Mouse (Mus musculus) embryonic facial prominence, embryonic 14.5 days (tissue): ENCODE data around the gene Rrp7a. TPM values are rescaled to one million over a fixed set of nuclear protein-coding genes. Genes with fewer than 3 reads are reported as not detected.

Source experiments
- ATAC-seq: fragments of 200-750 bp; cut with Nextera tagmentation; 2 replicates; pipeline ENCODE4 v1.8.0; 2017; ENCODE audit warnings: low read depth, moderate number of reproducible peaks, moderate TSS enrichment
- DNase-seq: peaks from one replicate; pipeline ENCODE4 v3.0.0-alpha.2; 2015; ENCODE audit warnings: low spot score
- H3K27ac ChIP-seq: fragments of 300-500 bp; sonication (generic); replicated peaks from 2 replicates; pipeline ENCODE4 v1.5.1; 2014; ENCODE audit warnings: low read depth, mild to moderate bottlenecking, low read length, moderate library complexity
- H3K27me3 ChIP-seq: fragments of 300-500 bp; sonication (generic); replicated peaks from 2 replicates; pipeline ENCODE4 v1.6.1; 2014; ENCODE audit warnings: low read length; ENCODE audit not compliant: control insufficient read depth, insufficient read depth
- H3K36me3 ChIP-seq: fragments of 300-500 bp; sonication (generic); 2 replicates; pipeline ENCODE4 v1.6.1; 2014; ENCODE audit warnings: low read length, mixed read lengths; ENCODE audit not compliant: control insufficient read depth, insufficient read depth
- H3K4me1 ChIP-seq: fragments of 300-500 bp; sonication (generic); 2 replicates; pipeline ENCODE4 v1.6.1; 2014; ENCODE audit warnings: antibody characterized with exemption, low read length; ENCODE audit not compliant: control insufficient read depth, insufficient read depth
- H3K4me2 ChIP-seq: fragments of 300-500 bp; sonication (generic); 2 replicates; pipeline ENCODE4 v1.6.1; 2014; ENCODE audit warnings: low read depth, mild to moderate bottlenecking, low read length, moderate library complexity, mixed read lengths
- H3K4me3 ChIP-seq: fragments of 300-500 bp; sonication (generic); 2 replicates; pipeline ENCODE4 v1.5.1; 2014; ENCODE audit warnings: low read depth, mild to moderate bottlenecking, low read length
- H3K9ac ChIP-seq: fragments of 300-500 bp; sonication (generic); 2 replicates; pipeline ENCODE4 v1.6.1; 2014; ENCODE audit warnings: low read depth, mild to moderate bottlenecking, low read length, moderate library complexity, mixed read lengths
- H3K9me3 ChIP-seq: fragments of 300-500 bp; sonication (generic); 2 replicates; pipeline ENCODE4 v1.6.1; 2016; ENCODE audit warnings: low read length; ENCODE audit not compliant: control insufficient read depth
- WGBS: fragments of 180-500 bp; shearing (Covaris S2); extraction: QIAGEN DNeasy Blood & Tissue Kit; methylation state at CpG from one replicate; pipeline ENCODE4 v1.1.7; 2014; 5-methylcytosine and 5-hydroxymethylcytosine counted together
- polyA plus RNA-seq: library from polyadenylated mRNA; unstranded; fragments of >200 nt; fragmentation: Nextera tagmentation; extraction: Ambion mirVana; gene quantifications from 2 replicates; pipeline ENCODE4 v1.2.1, GENCODE M21; 2014

The Rrp7a gene
- polyA plus RNA-seq, 1 experiment from 2014 or later = 63.0 TPM

- Histone ChIP-seq H3K9ac (no peak overlapping the region), H3K4me1 (no peaks in the 10 kb centered on the region), H3K36me3 (peaks cover 59% of the 10 kb centered on the region), H3K4me3 (no peak overlapping the region), H3K9me3 (no peaks in the 10 kb centered on the region), H3K27ac (no peak overlapping the region), H3K4me2 (no peak overlapping the region), H3K27me3 (no peaks in the 10 kb centered on the region)
- no peak for DNase-seq
- no peak for ATAC-seq
- WGBS = 94% methylated on average over 7 of the region's 9 CpGs
Measured at GRCm38 (mm10) chr15:83159823-83160222, 37.2 kb upstream of the Rrp7a start.

- WGBS = 96% methylated on average over 7 of the region's 7 CpGs
- Histone ChIP-seq H3K4me3 (no peak overlapping the region), H3K4me2 (no peak overlapping the region), H3K9ac (no peak overlapping the region), H3K9me3 (no peaks in the 10 kb centered on the region), H3K36me3 (peaks cover 63% of the 10 kb centered on the region), H3K27ac (no peak overlapping the region), H3K4me1 (no peaks in the 10 kb centered on the region), H3K27me3 (no peaks in the 10 kb centered on the region)
- ATAC-seq = no peak
- no peak for DNase-seq
Measured at GRCm38 (mm10) chr15:83158587-83159160, 36.1 kb upstream of the Rrp7a start.

GRCm38 (mm10) chr15:83157667-83158064 is 35.1 kb upstream of the Rrp7a start:
- ATAC-seq (no peak), DNase-seq (no peak)
- Histone ChIP-seq H3K36me3 (peaks cover 66% of the 10 kb centered on the region), H3K27me3 (no peaks in the 10 kb centered on the region), H3K27ac (no peak overlapping the region), H3K4me3 (no peak overlapping the region), H3K4me2 (no peak overlapping the region), H3K4me1 (no peaks in the 10 kb centered on the region), H3K9me3 (no peaks in the 10 kb centered on the region), H3K9ac (no peak overlapping the region)
- WGBS = 96% methylated on average over 6 of the region's 6 CpGs

GRCm38 (mm10) chr15:83156929-83157666 is 34.5 kb upstream of the Rrp7a start:
- Histone ChIP-seq H3K9me3 (no peaks in the 10 kb centered on the region), H3K27me3 (no peaks in the 10 kb centered on the region), H3K4me1 (no peaks in the 10 kb centered on the region), H3K4me2 (no peak overlapping the region), H3K27ac (no peak overlapping the region), H3K4me3 (no peak overlapping the region), H3K36me3 (peaks cover 65% of the 10 kb centered on the region), H3K9ac (no peak overlapping the region)
- 75% methylated on average over 11 of the region's 11 CpGs for WGBS
- ATAC-seq (no peak), DNase-seq (peak; percentile 42)

- H3K9me3 ChIP-seq = no peaks in the 10 kb centered on the region
- H3K36me3 ChIP-seq = peaks cover 55% of the 10 kb centered on the region
- DNase-seq = no peak
- H3K4me1 ChIP-seq = no peaks in the 10 kb centered on the region
- H3K27ac ChIP-seq = no peak overlapping the region
- 51% methylated on average over 6 of the region's 6 CpGs for WGBS
- ATAC-seq = peak; percentile 9; the same call in 1 of the 2 replicates
- H3K27me3 ChIP-seq = no peaks in the 10 kb centered on the region
- H3K4me3 ChIP-seq = no peak overlapping the region
- H3K4me2 ChIP-seq = no peak overlapping the region
- peak overlapping the region; percentile 8; the same call in 1 of the 2 replicates for H3K9ac ChIP-seq
Measured at GRCm38 (mm10) chr15:83155672-83156419, 33.2 kb upstream of the Rrp7a start.

GRCm38 (mm10) chr15:83154309-83154708 is 31.7 kb upstream of the Rrp7a start:
- H3K27ac ChIP-seq = no peak overlapping the region
- WGBS = 93% methylated on average over 7 of the region's 7 CpGs
- H3K4me3 ChIP-seq = no peak overlapping the region
- H3K27me3 ChIP-seq = no peaks in the 10 kb centered on the region
- DNase-seq (no peak), ATAC-seq (no peak)
- H3K4me2 ChIP-seq = no peak overlapping the region
- H3K9me3 ChIP-seq = no peaks in the 10 kb centered on the region
- H3K9ac ChIP-seq = no peak overlapping the region
- 0 out of 2 replicates have a peak, but pooled peaks cover 4% of the 10 kb centered on the region for H3K4me1 ChIP-seq
- H3K36me3 ChIP-seq = peaks cover 41% of the 10 kb centered on the region

GRCm38 (mm10) chr15:83150694-83151093 is 28.1 kb upstream of the Rrp7a start:
- ATAC-seq (no peak), DNase-seq (no peak)
- H3K36me3 ChIP-seq = peaks cover 31% of the 10 kb centered on the region
- H3K9ac ChIP-seq = no peak overlapping the region
- H3K9me3 ChIP-seq = no peaks in the 10 kb centered on the region
- peaks cover 11% of the 10 kb centered on the region; the same call in 1 of the 2 replicates for H3K4me1 ChIP-seq
- no peak overlapping the region for H3K4me2 ChIP-seq
- H3K4me3 ChIP-seq = no peak overlapping the region
- peak overlapping the region; percentile 7 for H3K27ac ChIP-seq
- H3K27me3 ChIP-seq = no peaks in the 10 kb centered on the region
- 86% methylated on average over 4 of the region's 4 CpGs for WGBS

- no peak for DNase-seq
- 16% methylated on average over 3 of the region's 3 CpGs for whole genome bisulfite sequencing
Measured at GRCm38 (mm10) chr15:83150073-83150442, 27.5 kb upstream of the Rrp7a start.

More at GRCm38 (mm10) chr15:83150073-83150442, 27.5 kb upstream of the Rrp7a start:
- ATAC-seq = no peak
- peak overlapping the region; percentile 91 for H3K4me2 ChIP-seq
- H3K27me3 ChIP-seq = no peaks in the 10 kb centered on the region
- H3K27ac ChIP-seq = peak overlapping the region; percentile 98
- H3K4me3 ChIP-seq = peak overlapping the region; percentile 93
- peaks cover 11% of the 10 kb centered on the region; the same call in 1 of the 2 replicates for H3K4me1 ChIP-seq
- H3K9me3 ChIP-seq = no peaks in the 10 kb centered on the region
- H3K36me3 ChIP-seq = peaks cover 31% of the 10 kb centered on the region
- H3K9ac ChIP-seq = 0 out of 2 replicates have a peak overlapping the region, but pooled peaks have one; percentile 98
